Mouse (Mus musculus): Measurements from ENCODE around the gene Ccdc71l.

Ccdc71l gene

GRCm38 (mm10) chr12:32378528-32379295 is at the start of gene Ccdc71l:
TSS of gene Ccdc71l (plus strand) at chr12:32378704.
- DNase-seq (ENCODE audit: low read depth, low spot score), result peak; percentile 55

GRCm38 (mm10) chr12:32339078-32339477 is 39.4 kb upstream of the Ccdc71l start:
- no peak for DNase-seq (ENCODE audit: low read depth, low spot score)

GRCm38 (mm10) chr12:32343487-32343886 is 35.0 kb upstream of the Ccdc71l start:
- no peak for DNase-seq (ENCODE audit: low read depth, low spot score)

GRCm38 (mm10) chr12:32346121-32346520 is 32.4 kb upstream of the Ccdc71l start:
- DNase-seq (ENCODE audit: low read depth, low spot score), result no peak

GRCm38 (mm10) chr12:32348493-32348892 is 30.0 kb upstream of the Ccdc71l start:
- DNase-seq (ENCODE audit: low read depth, low spot score), result no peak

- DNase-seq (ENCODE audit: low read depth, low spot score), result no peak
Measured at GRCm38 (mm10) chr12:32351874-32352273, 26.6 kb upstream of the Ccdc71l start.

- peak; percentile 31 for DNase-seq (ENCODE audit: low read depth, low spot score)
Measured at GRCm38 (mm10) chr12:32379296-32379725, 807 bp downstream of the Ccdc71l start.

GRCm38 (mm10) chr12:32379731-32380130 is 1.2 kb downstream of the Ccdc71l start:
- DNase-seq (ENCODE audit: low read depth, low spot score), result no peak

- no peak for DNase-seq (ENCODE audit: low read depth, low spot score)
Measured at GRCm38 (mm10) chr12:32380457-32380856, 2.0 kb downstream of the Ccdc71l start.

GRCm38 (mm10) chr12:32381011-32381410 is 2.5 kb downstream of the Ccdc71l start:
- no peak for DNase-seq (ENCODE audit: low read depth, low spot score)

- DNase-seq (ENCODE audit: low read depth, low spot score), result no peak
Measured at GRCm38 (mm10) chr12:32419537-32419936, 41.0 kb downstream of the Ccdc71l start.

- no peak for DNase-seq (ENCODE audit: low read depth, low spot score)
Measured at GRCm38 (mm10) chr12:32427832-32428231, 49.3 kb downstream of the Ccdc71l start.

- no peak for DNase-seq (ENCODE audit: low read depth, low spot score)
Measured at GRCm38 (mm10) chr12:32431004-32431403, 52.5 kb downstream of the Ccdc71l start.
